Mouse (Mus musculus) ES-E14 (cell line): ENCODE data around the gene Emilin2. TPM values are rescaled to one million over a fixed set of nuclear protein-coding genes. Genes with fewer than 3 reads are reported as not detected.
A peak's percentile ranks its signal among the peaks of the same experiment; 100 is the strongest.

ENCODE experiments used
- DNase-seq: peaks from one replicate; pipeline ENCODE4 v3.0.0-alpha.2; 2013; ENCODE audit warnings: low read depth, low spot score
- H3K27ac ChIP-seq: 2 replicates; pipeline ENCODE4 v1.5.1; 2012; ENCODE audit warnings: low read depth, mild to moderate bottlenecking, low read length, moderate library complexity, mixed read lengths; ENCODE audit not compliant: poor library complexity, insufficient read depth, severe bottlenecking
- H3K36me3 ChIP-seq: 2 replicates; pipeline ENCODE4 v1.6.1; 2012; ENCODE audit warnings: mild to moderate bottlenecking, low read length, moderate library complexity, mixed read lengths; ENCODE audit not compliant: control insufficient read depth, poor library complexity, insufficient read depth, severe bottlenecking
- H3K4me1 ChIP-seq, 2 experiments: fragments of 150-350 bp in 1 of 2; sonication (generic) in 1 of 2; 2 replicates each; pipeline ENCODE4 v1.6.1; 2012; ENCODE audit warnings: low read length in 2 of 2, mild to moderate bottlenecking in 1 of 2, mixed read lengths in 1 of 2; ENCODE audit not compliant: control insufficient read depth in 2 of 2, insufficient read depth in 2 of 2, poor library complexity in 1 of 2
- H3K4me3 ChIP-seq, 2 experiments: fragments of 150-350 bp in 1 of 2; sonication (generic) in 1 of 2; 2 replicates each; pipeline ENCODE4 v1.5.1; 2012; ENCODE audit warnings: low read length in 2 of 2, low read depth in 1 of 2, mild to moderate bottlenecking in 1 of 2, mixed read lengths in 1 of 2; ENCODE audit not compliant: insufficient read depth in 1 of 2, poor library complexity in 1 of 2, severe bottlenecking in 1 of 2
- H3K9ac ChIP-seq: 2 replicates; pipeline ENCODE4 v1.6.1; 2012; ENCODE audit warnings: low read depth, mild to moderate bottlenecking, low read length, mixed read lengths; ENCODE audit not compliant: poor library complexity, insufficient read depth, severe bottlenecking
- H3K9me3 ChIP-seq: fragments of 150-350 bp; sonication (generic); 2 replicates; pipeline ENCODE4 v1.6.1; 2012; ENCODE audit warnings: low read depth, mild to moderate bottlenecking, low read length; ENCODE audit not compliant: control insufficient read depth, insufficient read depth
- CHD2 ChIP-seq: IDR thresholded peaks from 2 replicates; pipeline ENCODE4 v1.6.1; 2014; ENCODE audit warnings: mild to moderate bottlenecking, low read depth, low read length, inconsistent platforms
- HCFC1 ChIP-seq: IDR thresholded peaks from 2 replicates; pipeline ENCODE4 v1.6.1; 2012; ENCODE audit warnings: low read length, inconsistent platforms, borderline replicate concordance; ENCODE audit not compliant: insufficient read depth
- MAFK ChIP-seq: IDR thresholded peaks from 2 replicates; pipeline ENCODE4 v1.6.1; 2014; ENCODE audit warnings: mild to moderate bottlenecking, low read depth, low read length, inconsistent platforms; ENCODE audit not compliant: insufficient read depth
- ZC3H11A ChIP-seq: IDR thresholded peaks from 2 replicates; pipeline ENCODE4 v1.6.1; 2012; ENCODE audit warnings: low read depth, mild to moderate bottlenecking, inconsistent platforms, low read length, borderline replicate concordance
- ZNF384 ChIP-seq: IDR thresholded peaks from 2 replicates; pipeline ENCODE4 v1.6.1; 2012; ENCODE audit warnings: low read depth, low read length, inconsistent platforms
- in situ Hi-C, 2 experiments: fragments of 600-800 bp; cut with MboI; formaldehyde crosslinking; loops; one replicate each; pipeline ENCODE4 v1.15.1; 2025; ENCODE audit warnings: low sequenced_read_pairs in 2 of 2, inconsistent platforms in 1 of 2; ENCODE audit not compliant: unreplicated experiment in 2 of 2
- total RNA-seq: library from RNA; depleted of rRNA; stranded (reverse); fragments of 300-350 nt; gene quantifications from 2 replicates; pipeline ENCODE4 v1.2.3, GENCODE M21; 2012

The Emilin2 gene
- total RNA-seq, 1 experiment: 1.0 TPM

DNA sequence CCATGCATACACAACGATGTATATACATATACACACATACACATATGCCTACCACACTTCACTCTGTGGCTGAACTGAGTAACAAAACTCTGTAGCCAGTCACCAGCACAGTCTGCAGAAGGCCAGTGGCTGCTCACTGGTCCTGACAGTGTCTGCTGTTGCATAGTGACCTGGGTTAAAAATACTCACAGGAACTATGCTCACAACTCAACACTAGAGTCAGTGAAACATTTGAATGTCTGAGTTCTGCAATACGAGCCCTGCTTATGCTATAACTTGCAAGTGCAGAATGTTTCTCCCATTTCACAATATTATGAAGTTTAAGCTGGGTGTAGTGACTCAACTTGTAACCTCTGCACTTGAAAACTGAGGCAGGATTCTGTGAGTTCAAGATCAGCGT, 90.4 kb downstream of the Emilin2 start:
- DNase-seq: no peak
- in situ Hi-C loops: no loop called here
- Histone ChIP-seq H3K27ac (no peak overlapping the region), H3K36me3 (no peaks in the 10 kb centered on the region), H3K9me3 (no peaks in the 10 kb centered on the region), H3K4me3 (no peak overlapping the region), H3K4me1 (no peaks in the 10 kb centered on the region), H3K9ac (no peak overlapping the region)
- no peak for TF ChIP-seq HCFC1
- TF ChIP-seq ZNF384: no peak

DNA sequence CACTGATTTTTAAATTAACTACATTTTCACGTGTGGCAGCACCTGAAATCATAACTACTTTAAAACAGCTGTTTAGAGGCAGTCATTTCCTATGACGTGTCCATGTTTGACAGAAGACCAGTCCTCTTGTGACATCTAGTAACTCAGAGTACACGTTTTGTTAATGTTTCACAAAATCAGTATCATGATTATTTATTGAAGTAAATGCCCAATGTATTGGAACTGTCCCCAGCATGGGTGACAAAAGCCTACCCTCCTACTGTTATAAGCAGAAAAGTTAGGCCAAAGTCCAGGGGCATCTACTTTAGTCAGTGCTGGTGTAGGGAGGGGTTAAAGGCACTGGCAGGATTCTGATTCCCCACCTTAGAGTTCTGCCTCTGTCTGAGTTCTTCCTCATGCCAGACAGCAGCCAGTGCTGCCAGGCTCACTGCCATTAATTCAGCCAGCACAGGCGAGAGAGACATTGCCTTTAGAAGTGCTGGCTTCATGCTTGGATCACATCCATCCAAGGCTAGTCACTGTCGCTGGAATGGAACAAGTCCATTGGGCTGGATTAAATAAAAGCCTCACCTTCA, 94.6 kb downstream of the Emilin2 start:
- TF ChIP-seq ZC3H11A: no peak
- TF ChIP-seq CHD2: no peak
- TF ChIP-seq MAFK: no peak
- no peak for TF ChIP-seq HCFC1
- TF ChIP-seq ZNF384: no peak
- DNase-seq: no peak
- H3K27ac ChIP-seq: no peak overlapping the region

DNA sequence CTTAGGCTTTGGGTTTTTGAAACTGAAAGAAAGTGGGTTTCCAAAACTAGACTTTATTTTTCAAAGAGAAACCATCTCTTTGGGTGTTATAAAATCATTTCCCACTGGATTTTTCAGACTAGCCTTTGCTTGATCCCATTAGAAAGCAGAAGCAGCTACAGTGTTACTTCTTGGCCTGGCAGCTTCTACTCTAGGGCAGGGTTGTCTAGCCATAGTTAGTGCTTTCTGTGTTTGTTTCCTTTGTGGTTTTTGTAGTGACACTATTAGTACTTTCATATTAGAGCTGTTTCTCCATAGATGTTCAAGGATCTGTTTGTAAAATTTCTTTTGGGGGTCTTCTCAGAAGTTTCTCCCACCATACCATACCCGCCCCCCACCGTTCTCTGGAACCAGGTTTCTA, 95.5 kb downstream of the Emilin2 start:
- TF ChIP-seq HCFC1 (no peak), ZNF384 (no peak), CHD2 (no peak), MAFK (no peak), ZC3H11A (no peak)
- Histone ChIP-seq H3K9me3 (no peaks in the 10 kb centered on the region), H3K9ac (no peak overlapping the region), H3K36me3 (no peaks in the 10 kb centered on the region), H3K27ac (no peak overlapping the region), H3K4me1 (no peaks in the 10 kb centered on the region), H3K4me3 (no peak overlapping the region)
- DNase-seq: no peak
- in situ Hi-C loops: no loop called here

More for the DNA sequence above, 94.6 kb downstream of the Emilin2 start:
- in situ Hi-C loops: no loop called here
- no peak overlapping the region for H3K4me3 ChIP-seq
- H3K36me3 ChIP-seq: no peaks in the 10 kb centered on the region
- H3K9me3 ChIP-seq: no peaks in the 10 kb centered on the region
- no peak overlapping the region for H3K9ac ChIP-seq
- no peaks in the 10 kb centered on the region for H3K4me1 ChIP-seq

DNA sequence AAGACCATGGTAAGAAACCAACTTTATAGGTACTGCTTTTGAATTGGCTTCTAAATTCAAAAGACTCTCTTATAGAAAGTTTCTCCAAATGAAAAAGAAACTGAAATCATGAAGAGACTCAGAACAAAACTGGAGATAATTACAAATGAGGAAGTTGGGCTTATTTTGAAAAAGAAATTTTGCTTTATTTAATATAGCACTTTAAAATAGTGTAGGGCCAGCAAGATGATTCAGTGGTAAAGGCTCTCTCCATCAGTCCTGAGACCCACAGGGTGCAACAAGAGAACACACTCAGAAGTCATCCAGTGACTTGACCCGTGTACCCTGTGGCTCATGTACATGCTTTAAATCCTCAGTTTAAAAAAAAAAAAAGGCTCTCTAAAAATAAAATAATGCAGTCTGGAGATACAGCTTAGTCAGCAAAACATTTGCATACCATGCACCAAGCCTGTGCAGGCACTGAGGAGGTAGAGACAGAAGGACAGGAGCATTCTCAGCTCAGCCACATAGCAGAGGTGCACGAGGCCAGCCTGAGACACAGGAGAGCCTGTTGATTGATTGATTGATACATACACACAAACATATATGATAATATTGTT, 96.4 kb downstream of the Emilin2 start:
- no peak overlapping the region for H3K9ac ChIP-seq
- TF ChIP-seq ZC3H11A (no peak), MAFK (peak; percentile 76)
- H3K27ac ChIP-seq: no peak overlapping the region
- H3K9me3 ChIP-seq: no peaks in the 10 kb centered on the region
- H3K4me1 ChIP-seq: no peaks in the 10 kb centered on the region
- no peak overlapping the region for H3K4me3 ChIP-seq
- in situ Hi-C loops: no loop called here
- no peaks in the 10 kb centered on the region for H3K36me3 ChIP-seq
- no peak for DNase-seq
